Mouse (Mus musculus) testis, adult 2 months (tissue): ENCODE results near the gene Sorl1.

Source experiments
- CTCF ChIP-seq: fragments of 200-500 bp; IDR thresholded peaks from 2 replicates; pipeline ENCODE4 v1.5.1; 2012; ENCODE audit warnings: low read depth, mild to moderate bottlenecking, inconsistent platforms, low read length, moderate library complexity; ENCODE audit not compliant: control insufficient read depth, insufficient read depth, insufficient replicate concordance
- POLR2A ChIP-seq: fragments of 200-500 bp; IDR thresholded peaks from 2 replicates; pipeline ENCODE4 v1.6.1; 2012; ENCODE audit warnings: low read depth, mild to moderate bottlenecking, inconsistent platforms, low read length, moderate library complexity; ENCODE audit not compliant: control insufficient read depth

GRCm38 (mm10) chr9:42008501-42008900 is 115.6 kb downstream of the Sorl1 start:
- TF ChIP-seq POLR2A (no peak), CTCF (no peak)
